Mouse (Mus musculus): ENCODE results near the gene Rdh16.
"Not testable (repeated sequence)": the region's sequence is repeated elsewhere in the genome, so short reads cannot be mapped to it uniquely, and the experiment has no call there.

The Rdh16 gene

DNA sequence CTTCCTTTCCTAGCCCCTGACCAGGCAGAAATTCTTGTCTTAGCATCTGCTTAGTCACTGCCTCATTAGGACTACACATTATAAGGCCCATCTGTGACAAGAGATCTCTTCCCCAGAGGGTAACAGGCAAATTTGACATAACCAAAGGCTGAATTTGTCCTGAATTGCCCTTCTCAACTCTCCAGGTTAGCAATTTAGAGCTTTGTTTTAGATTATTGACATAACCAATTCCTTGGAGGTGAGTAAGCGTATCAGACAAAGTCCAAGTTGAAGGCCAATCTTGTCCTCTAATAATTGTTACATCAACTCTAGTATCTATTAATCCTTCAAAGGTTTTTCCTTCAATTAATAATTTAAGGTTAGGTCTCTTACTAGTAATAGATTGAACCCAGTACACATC lies 33.2 kb downstream of the Rdh16 start:
- DNase-seq (ENCODE audit: low spot score in 2 of 2), result not testable (repeated sequence)

DNA sequence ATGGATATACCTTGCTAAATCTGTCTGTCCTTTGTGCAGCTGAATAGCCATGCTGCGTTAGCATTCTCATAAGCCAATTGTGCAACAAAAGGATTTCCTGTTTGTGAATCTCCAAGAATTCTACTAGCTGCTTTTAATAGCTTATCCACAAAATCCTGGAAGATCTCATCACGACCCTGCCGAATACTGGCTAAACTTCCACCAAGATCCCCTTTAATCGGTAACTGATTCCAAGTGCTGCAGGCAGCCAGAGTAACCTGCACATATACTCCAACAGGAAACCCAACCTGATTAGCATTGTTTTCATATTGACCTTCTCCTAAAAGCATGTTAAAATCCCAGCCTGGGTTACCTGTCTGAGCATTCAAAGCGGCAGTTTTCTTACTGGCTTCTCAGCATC lies 34.3 kb downstream of the Rdh16 start:
- DNase-seq (ENCODE audit: low spot score in 2 of 2), result no peak

DNA sequence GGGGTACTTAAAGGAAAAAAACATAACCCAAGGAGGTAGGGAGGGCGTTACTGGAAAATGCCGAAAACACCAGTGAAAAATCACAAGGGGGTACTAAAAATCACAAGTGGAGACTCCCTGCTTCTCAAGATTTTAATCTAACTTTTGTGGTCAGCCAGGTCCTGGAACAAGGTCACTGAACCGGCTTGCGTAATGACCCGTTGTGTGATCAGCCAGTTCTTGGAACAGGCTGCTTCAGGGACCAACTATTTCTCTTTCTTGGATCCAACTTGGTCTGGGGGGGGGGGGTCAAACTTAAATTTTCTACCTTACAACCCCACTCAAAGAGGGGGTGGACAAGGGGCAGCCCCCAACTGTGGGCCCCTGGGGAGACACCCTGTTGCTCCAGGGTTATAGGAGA lies 36.8 kb downstream of the Rdh16 start:
- not testable (repeated sequence) for DNase-seq (ENCODE audit: low spot score in 2 of 2)

DNA sequence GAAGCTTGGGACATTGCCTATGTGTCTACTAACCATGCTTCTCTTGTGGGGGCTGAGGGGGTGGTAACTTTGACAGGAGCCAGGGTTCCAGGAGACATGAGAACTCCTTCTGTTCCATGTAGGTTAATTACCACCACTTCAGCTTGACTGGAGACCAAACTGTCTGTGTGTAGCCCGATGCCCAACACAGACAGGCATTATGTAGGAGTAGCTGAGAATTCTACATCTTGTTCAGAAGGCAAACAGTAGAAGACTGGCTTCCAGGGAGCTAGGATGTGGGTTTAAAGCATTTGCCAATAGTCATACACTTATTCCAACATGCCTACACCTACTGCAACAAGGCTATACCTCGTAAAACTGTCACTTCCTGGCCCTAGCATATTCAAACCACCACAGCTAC lies 37.6 kb downstream of the Rdh16 start:
- no peak for DNase-seq (ENCODE audit: low spot score in 2 of 2)

DNA sequence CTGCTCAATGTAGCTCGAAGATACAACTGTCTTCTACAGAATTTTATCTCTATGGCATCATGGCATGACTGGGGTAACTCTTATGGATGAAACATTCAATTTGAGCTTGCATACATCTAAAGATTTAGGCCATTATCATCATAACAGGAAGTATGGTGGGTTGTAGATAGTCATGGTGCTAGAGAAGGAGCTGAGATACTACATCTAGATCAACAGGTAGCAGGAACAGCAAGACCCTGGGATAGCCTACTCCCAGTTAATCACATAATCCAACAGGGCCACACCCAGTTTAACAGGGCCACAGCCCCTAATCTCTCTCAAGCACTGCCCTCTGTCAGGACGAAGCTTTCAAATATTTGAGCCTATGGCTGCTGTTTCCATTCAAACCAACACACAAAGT lies 39.8 kb downstream of the Rdh16 start:
- DNase-seq (ENCODE audit: low spot score in 2 of 2), result no peak

DNA sequence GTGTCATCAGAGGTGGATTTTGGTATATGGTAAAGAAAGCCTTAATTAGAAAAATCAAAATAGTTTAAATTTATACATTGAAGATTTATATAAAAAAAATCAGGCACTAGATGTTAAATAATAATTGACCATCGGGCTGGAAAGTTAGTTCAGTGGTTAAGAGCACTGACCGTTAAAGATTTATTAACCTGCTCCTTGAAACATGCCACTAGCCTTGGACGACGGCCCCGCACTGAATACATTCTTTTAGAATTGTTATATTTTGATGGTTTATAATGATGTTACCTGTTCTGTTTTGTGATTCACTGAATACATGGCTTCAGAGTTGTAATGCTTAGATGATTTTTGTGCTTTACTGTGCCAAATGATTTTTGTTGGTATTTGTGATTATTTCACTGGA lies 45.0 kb downstream of the Rdh16 start:
- not testable (repeated sequence) for DNase-seq (ENCODE audit: low spot score in 2 of 2)

DNA sequence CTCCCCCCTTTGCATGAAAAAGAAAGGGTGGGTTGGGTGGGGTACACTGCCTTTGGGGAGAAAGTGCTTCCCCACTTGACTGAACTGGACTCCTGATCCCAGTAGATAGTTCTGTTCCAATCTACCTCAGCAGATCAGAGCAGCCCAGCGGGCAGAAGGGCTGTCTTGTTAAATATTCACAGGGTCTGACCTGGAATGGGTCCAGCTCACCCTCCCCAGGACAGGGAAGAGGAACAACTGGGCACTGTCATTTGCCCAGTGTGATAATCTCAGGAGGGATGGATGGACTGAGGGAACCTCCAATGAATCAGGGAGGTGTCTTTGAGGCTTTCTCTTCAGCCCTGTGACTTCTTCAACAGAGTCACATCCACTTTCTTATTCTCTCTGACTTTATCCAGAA lies 47.1 kb downstream of the Rdh16 start:
- no peak for DNase-seq (ENCODE audit: low spot score in 2 of 2)

DNA sequence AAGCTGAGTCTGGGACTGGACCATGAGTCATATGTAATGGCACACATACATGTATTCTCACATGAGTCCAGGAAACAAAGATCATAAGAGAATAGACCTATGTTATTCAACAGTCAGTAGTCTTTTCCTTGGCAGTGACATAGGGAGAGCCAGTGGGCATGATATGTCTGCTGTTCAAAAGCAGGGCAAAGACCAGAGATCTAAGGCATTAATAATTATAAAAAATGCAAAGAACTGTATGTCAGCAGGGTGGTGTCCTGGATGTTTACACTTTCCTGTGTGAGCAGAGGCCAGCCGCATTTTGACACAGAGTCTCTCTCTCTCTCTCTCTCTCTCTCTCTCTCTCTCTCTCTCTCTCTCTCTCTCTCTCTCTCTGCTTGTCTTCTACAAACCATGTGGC lies 48.7 kb downstream of the Rdh16 start, which contains the start of gene Rdh19:
Gene Rdh19 (plus strand): TSS at position 301 of the 400 bp plus-strand sequence.
- DNase-seq (ENCODE audit: low spot score in 2 of 2), result no peak

DNA sequence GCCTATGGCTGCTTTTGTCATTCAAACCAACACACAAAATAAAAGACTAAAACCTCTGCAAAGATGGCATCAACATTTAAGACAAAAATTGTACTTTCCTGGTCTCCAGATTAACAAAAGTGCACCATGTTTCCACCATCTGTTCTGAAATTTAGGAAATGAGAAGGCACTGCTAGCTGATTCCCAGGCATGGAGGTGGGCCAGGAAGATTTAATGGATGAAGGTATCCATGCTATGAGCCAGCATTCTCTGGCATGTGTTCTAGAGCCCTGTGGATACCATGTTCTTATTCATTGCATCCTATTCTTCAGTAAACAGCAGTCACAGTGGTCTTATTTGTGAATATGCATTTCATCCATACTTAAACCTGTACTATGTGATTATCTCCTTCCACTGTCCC lies 55.4 kb downstream of the Rdh16 start:
- DNase-seq (ENCODE audit: low spot score in 2 of 2), result no peak

DNA sequence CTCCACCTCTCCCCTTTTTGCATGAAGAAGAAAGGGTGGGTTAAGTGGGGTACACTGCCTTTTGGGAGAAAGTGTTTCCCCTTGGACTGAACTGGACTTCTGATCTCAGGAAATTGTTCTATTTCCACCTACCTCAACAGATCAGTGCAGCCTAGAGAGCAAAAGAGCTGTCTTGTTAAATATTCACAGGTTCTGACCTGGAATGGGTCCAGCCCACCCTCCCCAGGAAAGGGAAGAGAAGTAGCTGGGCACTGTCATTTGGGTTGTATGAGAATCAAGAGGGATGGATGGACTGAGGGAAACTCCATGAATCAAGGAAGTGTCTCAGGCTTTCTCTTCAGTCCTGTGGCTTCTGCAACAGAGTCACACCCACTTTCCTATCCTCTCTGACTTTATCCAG lies 64.0 kb downstream of the Rdh16 start:
- DNase-seq (ENCODE audit: low spot score in 2 of 2), result no peak

DNA sequence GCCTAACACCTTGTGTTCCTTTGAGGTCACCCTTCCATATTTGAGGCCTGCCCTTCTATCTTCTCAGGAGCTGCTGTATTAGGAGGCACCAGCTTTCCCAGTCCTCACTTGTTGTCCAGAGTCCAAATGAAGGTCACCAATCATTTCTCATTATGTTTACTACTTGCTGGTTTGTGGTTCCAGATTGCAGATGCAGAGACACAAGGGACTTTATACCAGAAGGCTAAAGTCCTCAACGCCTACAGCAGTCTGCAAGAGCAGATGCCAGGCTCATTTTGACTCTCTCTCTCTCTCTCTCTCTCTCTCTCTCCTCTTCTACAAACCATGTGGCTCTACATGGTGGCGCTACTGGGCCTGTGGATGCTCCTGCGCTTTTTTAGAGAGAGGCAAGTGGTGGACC lies 65.3 kb downstream of the Rdh16 start, which contains the start of gene Rdh16f2:
Gene Rdh16f2 (plus strand): TSS at position 243 of the 400 bp plus-strand sequence.
- DNase-seq (ENCODE audit: low spot score in 2 of 2), result no peak

DNA sequence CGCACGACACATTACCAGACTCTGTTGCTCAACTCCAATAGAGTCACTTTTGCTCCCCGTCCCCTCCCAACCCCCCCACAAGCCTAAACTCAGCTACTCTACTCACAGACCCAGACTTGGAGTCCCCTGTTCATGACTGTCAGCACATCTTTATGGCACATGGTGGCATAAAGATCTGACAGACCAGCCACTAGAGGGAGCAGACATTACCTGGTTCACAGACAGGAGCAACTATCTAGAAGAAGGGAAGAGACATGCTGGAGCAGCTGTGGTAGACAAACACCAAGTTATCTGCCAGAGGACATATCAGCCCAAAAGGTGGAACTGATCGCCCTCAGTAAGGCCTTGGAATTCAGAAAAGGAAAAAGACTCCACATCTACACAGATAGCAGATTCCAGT lies 71.5 kb downstream of the Rdh16 start:
- no peak for DNase-seq (ENCODE audit: low spot score in 2 of 2)

DNA sequence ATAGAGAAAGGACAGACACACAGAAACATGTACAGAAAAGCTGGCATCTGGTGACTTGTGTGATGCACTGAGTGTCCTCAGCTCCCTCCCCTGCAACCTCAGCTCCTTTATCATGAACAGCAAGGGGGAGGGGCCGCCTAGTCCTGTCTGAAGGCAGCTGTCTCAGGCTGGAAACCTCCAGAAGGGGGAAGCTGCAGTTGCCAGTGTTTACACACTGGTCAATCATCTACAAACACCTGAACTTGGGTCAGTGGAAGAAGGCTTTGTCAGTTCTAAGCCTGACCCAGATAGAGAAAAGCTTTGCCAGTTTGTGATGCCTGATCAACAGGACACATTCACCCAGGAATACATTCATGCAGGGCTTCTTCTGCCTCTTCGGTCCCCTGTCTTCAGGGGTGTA lies 76.7 kb downstream of the Rdh16 start:
- no peak for DNase-seq (ENCODE audit: low spot score in 2 of 2)

DNA sequence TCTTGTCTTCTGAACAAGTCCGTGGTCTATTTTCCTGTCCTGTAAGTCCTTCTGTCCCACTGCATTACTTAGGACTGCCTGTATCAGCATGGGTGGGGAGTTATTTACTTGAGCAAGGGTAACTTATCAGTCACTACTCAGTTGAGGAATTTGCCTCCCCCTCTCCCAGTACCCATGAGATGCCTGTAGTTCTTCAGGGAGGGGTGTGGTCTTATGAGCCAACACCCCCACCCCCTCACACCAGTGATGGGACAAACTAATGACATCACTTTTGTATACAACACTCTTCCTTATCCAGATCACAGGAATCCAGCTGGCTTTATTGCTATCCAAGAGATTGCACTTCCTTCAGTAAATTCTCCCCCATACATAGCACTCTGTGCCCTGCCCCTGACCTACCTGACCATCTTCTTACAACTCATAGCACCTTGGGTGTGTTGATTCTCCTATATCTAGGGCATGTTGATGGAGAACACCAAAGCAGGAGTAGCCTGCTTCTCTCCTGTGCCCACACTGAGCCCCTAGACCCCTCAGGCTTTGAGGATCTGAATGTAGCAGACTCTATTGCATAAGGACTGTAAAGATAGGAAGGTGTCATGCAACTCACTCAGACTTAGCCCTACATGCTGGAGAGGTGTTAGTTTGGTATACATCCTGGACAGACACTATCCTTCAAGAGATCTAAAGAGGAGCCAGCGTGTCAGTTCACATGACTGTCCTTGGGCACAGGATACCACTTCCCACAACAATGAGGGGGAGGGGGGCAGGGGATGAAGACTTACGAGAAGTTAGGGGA lies 77.5 kb downstream of the Rdh16 start:
- peak in 1 of 2 experiments; percentile 2 for DNase-seq (ENCODE audit: low spot score in 2 of 2)

DNA sequence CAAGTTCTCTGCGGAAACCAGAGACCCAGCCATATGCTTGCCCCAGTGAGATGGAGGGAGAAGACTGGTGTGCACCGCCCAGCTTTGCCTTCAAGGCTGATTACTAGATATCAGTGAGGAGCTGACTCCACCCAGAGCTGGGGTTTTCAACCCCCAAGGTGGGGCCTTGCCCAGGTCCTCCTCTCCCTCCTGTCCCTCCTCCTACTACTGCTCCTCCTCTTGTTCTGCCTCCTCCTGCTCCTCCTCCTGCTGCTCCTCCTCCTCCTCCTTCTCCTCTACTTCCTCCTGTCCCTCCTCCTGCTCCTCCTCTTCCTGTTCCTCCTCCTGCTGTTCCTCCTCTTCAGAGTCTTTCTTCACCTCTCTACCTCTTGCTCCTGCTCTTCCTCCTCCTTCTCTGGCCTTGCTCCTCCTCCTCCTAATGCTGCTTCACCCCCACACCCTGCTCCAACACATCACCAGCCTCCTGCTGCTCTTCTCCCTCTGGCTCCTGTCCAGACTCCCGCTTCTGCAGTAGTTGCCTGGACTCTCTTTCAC lies 78.3 kb downstream of the Rdh16 start:
- DNase-seq (ENCODE audit: low spot score in 2 of 2), result no peak

DNA sequence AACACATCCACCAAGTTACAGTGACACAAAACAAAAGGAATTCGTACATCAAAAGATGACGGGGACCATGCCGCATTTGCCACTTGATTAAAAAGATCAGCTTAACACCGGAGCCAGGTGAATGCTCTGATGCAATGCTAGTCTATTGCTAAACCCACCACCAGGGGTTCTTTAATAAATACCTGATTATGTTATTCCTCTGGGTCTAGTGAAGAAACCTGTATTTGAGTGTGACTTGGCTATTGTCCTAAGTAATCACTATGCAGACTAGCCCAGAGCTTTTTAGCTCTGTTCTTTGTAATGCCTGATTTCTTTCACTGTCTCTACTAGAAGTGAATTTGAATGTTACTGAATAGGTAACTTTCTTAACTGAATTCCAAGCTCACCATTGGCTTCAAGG lies 80.1 kb downstream of the Rdh16 start:
- no peak for DNase-seq (ENCODE audit: low spot score in 2 of 2)

DNA sequence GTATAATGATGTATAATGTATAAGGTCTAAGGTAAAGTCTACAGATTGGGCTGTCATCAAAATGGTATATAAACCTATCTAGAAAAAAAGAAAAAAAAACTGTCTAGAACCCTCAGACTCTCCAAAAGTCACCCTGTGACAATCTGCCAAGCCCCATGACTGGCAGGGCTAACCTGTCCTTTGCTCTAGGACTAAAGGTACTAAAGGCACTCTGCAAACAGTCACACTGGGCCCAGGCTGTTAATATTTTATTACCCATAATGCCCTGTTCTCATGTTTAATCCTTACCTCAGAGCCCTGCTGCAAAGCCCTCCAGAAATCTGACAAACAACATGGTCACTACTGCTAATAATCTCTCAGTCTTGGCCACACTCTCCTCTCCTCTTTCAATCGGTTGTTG lies 85.6 kb downstream of the Rdh16 start:
- no peak for DNase-seq (ENCODE audit: low spot score in 2 of 2)

DNA sequence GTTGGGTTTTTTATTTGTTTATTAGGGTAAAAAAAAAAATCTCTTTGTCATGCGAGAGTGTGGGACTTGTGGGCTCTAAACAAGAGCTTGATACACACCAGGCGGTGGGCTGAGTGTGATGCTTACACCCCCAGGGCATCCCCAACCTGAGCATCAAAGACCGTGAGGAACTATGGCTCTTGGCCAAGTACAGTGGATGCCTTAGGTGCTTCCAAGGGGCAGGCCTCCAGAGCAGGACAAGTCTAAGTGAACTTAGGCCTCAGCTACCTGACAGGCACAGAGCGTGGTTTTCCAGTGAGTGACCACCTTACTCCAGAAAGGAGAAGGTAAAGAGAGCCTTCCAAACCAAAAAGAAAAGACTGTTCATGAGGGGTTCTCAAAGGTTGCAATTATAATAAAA lies 86.0 kb downstream of the Rdh16 start:
- DNase-seq (ENCODE audit: low spot score in 2 of 2), result no peak

DNA sequence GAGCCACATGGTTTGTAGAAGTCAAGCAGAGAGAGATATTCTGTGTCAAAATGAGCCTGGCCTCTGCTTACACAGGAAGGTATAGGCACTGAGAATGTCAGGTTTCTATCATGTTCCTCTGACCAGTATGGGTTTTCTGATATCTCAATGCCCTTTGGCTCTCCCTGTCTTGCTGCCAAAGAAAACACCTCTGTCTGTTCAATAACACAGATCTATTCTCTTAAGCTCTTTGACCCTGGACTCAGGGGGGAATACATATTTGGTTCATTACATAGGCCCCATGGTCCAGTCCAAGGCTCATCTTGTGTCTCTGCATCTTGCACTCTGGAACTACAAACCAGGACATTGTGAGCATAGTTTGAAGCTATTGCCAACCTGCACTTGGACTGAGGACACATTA lies 87.7 kb downstream of the Rdh16 start, which contains the start of gene Rdh7:
Gene Rdh7 (minus strand): TSS at position 213 of the 400 bp plus-strand sequence.
- no peak for DNase-seq (ENCODE audit: low spot score in 2 of 2)

DNA sequence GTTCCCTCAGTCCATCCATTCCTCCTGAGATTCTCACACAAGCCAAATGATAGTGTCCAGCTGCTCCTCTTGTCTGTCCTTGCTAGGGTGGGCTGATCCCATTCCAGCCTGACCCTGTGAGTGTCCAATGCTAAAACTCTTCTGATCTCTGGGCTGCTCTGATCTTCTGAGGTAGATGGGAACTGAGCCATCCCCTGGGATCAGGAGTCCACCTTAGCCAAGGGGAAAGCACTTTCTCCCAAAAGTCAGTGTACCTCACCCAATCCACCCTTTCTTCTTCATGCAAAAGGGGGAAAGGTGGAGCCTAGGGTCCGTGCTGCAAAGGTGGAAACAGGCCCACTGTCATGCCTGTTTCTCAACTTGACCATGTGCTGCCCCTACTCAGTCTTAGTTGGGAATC lies 90.5 kb downstream of the Rdh16 start:
- no peak for DNase-seq (ENCODE audit: low spot score in 2 of 2)

DNA sequence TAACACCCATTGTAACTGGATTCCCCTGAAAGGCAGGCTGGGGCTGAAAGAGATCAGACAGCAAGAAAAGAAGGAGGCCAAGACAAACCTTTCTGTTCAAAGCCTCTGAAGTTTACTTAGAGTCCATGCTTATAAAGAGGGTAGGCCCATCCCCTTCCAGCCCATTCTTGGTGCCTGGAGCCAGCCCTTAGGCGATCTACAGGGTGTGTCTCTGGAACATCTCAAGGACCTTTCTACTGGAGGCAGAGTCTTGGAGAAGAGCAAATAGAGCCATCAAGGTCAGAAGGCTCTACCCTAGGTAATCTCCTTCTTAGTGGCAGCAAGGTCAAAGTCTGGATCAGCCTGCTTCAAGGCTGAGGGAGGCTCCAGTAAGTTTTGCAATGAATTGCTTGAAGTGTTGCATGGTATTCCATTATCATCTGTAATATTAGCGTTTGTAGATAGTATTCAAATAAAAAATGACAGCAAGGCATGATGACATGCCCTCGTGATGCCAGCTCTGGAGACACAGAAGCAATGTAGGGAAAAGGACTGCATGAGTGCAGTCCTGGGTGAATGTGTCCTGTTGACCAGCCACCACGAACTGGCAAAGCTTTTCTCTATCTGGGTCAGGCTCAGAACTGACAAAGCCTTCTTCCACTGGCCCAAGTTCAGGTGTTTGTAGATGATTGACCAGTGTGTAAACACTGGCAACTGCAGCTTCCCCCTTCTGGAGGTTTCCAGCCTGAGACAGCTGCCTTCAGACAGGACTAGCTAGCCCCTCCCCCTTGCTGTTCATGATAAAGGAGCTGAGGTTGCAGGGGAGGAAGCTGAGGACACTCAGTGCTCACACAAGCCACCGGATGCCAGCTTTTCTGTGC lies 92.4 kb downstream of the Rdh16 start:
- not testable (repeated sequence) for DNase-seq (ENCODE audit: low spot score in 2 of 2)
